Mouse (Mus musculus) kidney, postnatal 36 days (tissue): ENCODE results near the gene Ccdc15.

Experiments used
- DNase-seq, 2 experiments: peaks; one replicate each; pipeline ENCODE4 v3.0.0; 2021 to 2022; ENCODE audit warnings: mixed read lengths in 2 of 2

Ccdc15 gene

GRCm38 (mm10) chr9:37347988-37348642 is at the start of gene Ccdc15:
TSS of gene Ccdc15 (minus strand) at chr9:37348432.
- DNase-seq, result peak; percentile 98

- no peak for DNase-seq
Observed at GRCm38 (mm10) chr9:37393482-37394131, 45.4 kb upstream of the Ccdc15 start.

GRCm38 (mm10) chr9:37392071-37392470 is 43.8 kb upstream of the Ccdc15 start:
- DNase-seq, result no peak

GRCm38 (mm10) chr9:37390891-37391290 is 42.7 kb upstream of the Ccdc15 start:
- no peak for DNase-seq

GRCm38 (mm10) chr9:37384284-37385182 is 36.3 kb upstream of the Ccdc15 start:
- peak; percentile 24 to 66 for DNase-seq

- DNase-seq, result no peak
Observed at GRCm38 (mm10) chr9:37383161-37383560, 34.9 kb upstream of the Ccdc15 start.

- DNase-seq, result no peak
Observed at GRCm38 (mm10) chr9:37375718-37376117, 27.5 kb upstream of the Ccdc15 start.

- DNase-seq, result no peak
Observed at GRCm38 (mm10) chr9:37371232-37371801, 23.1 kb upstream of the Ccdc15 start.

- peak; percentile 68 to 76 for DNase-seq
Observed at GRCm38 (mm10) chr9:37368860-37369259, 20.6 kb upstream of the Ccdc15 start.

GRCm38 (mm10) chr9:37368081-37368830 is 20.0 kb upstream of the Ccdc15 start:
- no peak for DNase-seq

- DNase-seq, result no peak
Observed at GRCm38 (mm10) chr9:37367301-37368080, 19.3 kb upstream of the Ccdc15 start, which contains the start of gene Hepacam. TSS of gene Hepacam (plus strand) at chr9:37367351.

GRCm38 (mm10) chr9:37365706-37366105 is 17.5 kb upstream of the Ccdc15 start:
- DNase-seq, result peak in 1 of 2 experiments; percentile 38

GRCm38 (mm10) chr9:37364392-37364791 is 16.2 kb upstream of the Ccdc15 start:
- no peak for DNase-seq

GRCm38 (mm10) chr9:37363551-37363950 is 15.3 kb upstream of the Ccdc15 start:
- DNase-seq, result no peak

GRCm38 (mm10) chr9:37362881-37363280 is 14.6 kb upstream of the Ccdc15 start:
- no peak for DNase-seq

GRCm38 (mm10) chr9:37362084-37362483 is 13.9 kb upstream of the Ccdc15 start:
- peak in 1 of 2 experiments; percentile 47 for DNase-seq

GRCm38 (mm10) chr9:37359331-37360220 is 11.3 kb upstream of the Ccdc15 start:
- DNase-seq, result peak; percentile 28 to 38

- DNase-seq, result no peak
Observed at GRCm38 (mm10) chr9:37358713-37359330, 10.6 kb upstream of the Ccdc15 start.

GRCm38 (mm10) chr9:37354485-37354884 is 6.3 kb upstream of the Ccdc15 start:
- no peak for DNase-seq

- no peak for DNase-seq
Observed at GRCm38 (mm10) chr9:37351266-37351665, 3.0 kb upstream of the Ccdc15 start.
